Mouse (Mus musculus) limb, embryonic 15.5 days (tissue): ENCODE measurements at regions not wholly inside any gene's neighbourhood (a gene's known extent, or its start where the extent isn't known, plus 50 kb on each side); places are given as distances from the start of the nearest gene placed in this dataset.

ENCODE experiments used
- ATAC-seq: fragments of 200-750 bp; cut with Nextera tagmentation; 2 replicates; pipeline ENCODE4 v1.8.0; 2017; ENCODE audit warnings: low read depth, moderate TSS enrichment; ENCODE audit not compliant: insufficient number of reproducible peaks, low FRiP score, low TSS enrichment
- H3K27ac ChIP-seq: fragments of 300-500 bp; sonication (generic); 2 replicates; pipeline ENCODE4 v1.5.1; 2015; ENCODE audit warnings: moderate library complexity, mild to moderate bottlenecking, inconsistent platforms
- H3K27me3 ChIP-seq: fragments of 300-500 bp; sonication (generic); 2 replicates; pipeline ENCODE4 v1.6.1; 2015; ENCODE audit warnings: inconsistent platforms
- H3K36me3 ChIP-seq: fragments of 300-500 bp; sonication (generic); 2 replicates; pipeline ENCODE4 v1.6.1; 2015; ENCODE audit warnings: inconsistent platforms
- H3K4me1 ChIP-seq: fragments of 300-500 bp; sonication (generic); 2 replicates; pipeline ENCODE4 v1.6.1; 2015; ENCODE audit warnings: inconsistent platforms
- H3K4me2 ChIP-seq: fragments of 300-500 bp; sonication (generic); 2 replicates; pipeline ENCODE4 v1.6.1; 2015; ENCODE audit warnings: mild to moderate bottlenecking, inconsistent platforms
- H3K4me3 ChIP-seq: fragments of 300-500 bp; sonication (generic); 2 replicates; pipeline ENCODE4 v1.5.1; 2015; ENCODE audit warnings: mild to moderate bottlenecking, inconsistent platforms
- H3K9ac ChIP-seq: fragments of 300-500 bp; sonication (generic); 2 replicates; pipeline ENCODE4 v1.6.1; 2015; ENCODE audit warnings: inconsistent platforms
- H3K9me3 ChIP-seq: fragments of 300-500 bp; sonication (generic); 2 replicates; pipeline ENCODE4 v1.6.1; 2016; ENCODE audit warnings: inconsistent platforms
- WGBS: fragments of 180-500 bp; shearing (Covaris S2); methylation state at CpG from one replicate; pipeline ENCODE4 v1.1.7; 2015; 5-methylcytosine and 5-hydroxymethylcytosine counted together

DNA sequence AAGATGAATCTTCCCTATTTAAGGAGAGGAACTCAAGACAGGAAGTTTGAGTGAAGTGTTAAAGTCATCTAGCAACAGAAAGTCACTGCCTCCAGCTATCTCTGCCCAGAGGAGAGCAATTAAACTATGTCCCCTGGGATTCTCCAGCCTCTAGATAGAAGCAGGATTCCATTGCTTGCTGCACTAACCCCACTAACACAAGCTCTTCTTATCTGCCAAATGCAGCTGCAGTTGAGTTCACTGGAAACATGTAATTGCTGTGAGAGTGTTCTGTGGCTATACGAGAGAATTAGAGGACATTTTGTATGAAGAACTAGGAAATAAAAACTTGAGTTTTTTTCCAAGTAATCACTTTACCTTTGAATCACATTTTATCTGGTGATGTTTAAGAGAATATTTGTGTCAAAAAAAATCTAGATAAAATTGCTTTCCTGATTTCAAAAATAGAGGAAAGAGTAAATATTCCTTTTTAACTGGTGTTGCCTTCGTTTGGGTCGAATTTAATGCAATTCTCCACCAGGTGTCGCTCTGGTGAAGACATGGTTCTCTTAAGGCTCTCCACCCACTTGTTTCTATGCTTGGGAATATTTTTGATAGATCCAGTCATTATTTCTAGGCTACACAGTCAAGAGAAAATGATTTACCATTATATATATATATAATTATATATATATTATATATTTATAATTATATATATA lies 121.1 kb upstream of the Bmp2 start:
- H3K9me3 ChIP-seq: no peaks in the 10 kb centered on the region
- no peaks in the 10 kb centered on the region for H3K4me1 ChIP-seq
- no peaks in the 10 kb centered on the region for H3K36me3 ChIP-seq
- ATAC-seq: no peak
- no peaks in the 10 kb centered on the region for H3K27me3 ChIP-seq
- WGBS: 51% methylated on average over 4 of the region's 4 CpGs
- H3K4me2 ChIP-seq: no peak overlapping the region
- no peak overlapping the region for H3K9ac ChIP-seq
- H3K4me3 ChIP-seq: no peak overlapping the region
- H3K27ac ChIP-seq: no peak overlapping the region

DNA sequence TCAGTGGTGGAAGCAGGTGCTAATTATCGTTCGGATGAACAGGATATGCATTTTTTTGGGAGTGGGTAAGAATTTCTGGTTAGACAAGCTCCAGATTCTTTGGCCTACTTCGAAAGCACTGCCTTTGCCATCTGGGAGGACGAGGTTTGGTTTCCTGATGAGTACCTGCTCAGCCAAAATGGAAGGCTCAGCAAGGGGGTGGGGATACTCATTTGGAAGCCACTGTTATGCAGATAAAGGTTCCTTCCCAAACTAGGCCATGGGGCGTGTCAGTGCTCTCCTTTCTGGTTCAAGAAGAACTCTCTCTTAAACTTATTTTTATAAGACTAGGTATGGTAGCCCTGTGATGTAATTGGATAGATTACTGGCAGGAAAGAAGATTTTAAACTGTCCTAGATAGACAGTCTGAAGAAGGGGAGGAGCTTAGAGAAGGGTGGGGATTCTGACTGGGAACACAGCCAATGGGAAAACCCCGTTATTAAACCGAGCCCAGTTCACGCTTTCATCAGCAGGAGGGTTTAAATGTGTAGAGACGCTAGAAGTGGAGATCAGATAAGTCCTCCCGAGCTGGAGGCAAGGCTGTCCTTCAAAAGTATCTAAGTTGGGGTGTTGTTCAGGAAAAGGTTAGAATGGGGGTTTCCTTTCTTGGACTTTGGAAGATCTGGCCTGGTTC lies 119.7 kb upstream of the Bmp2 start:
- H3K4me1 ChIP-seq: peaks cover 3% of the 10 kb centered on the region; the same call in 1 of the 2 replicates
- ATAC-seq: no peak
- WGBS: 70% methylated on average over 10 of the region's 10 CpGs

GRCm38 (mm10) chr2:133436913-133437843 lies 114.8 kb upstream of the Bmp2 start:
- Histone ChIP-seq H3K27me3 (no peaks in the 10 kb centered on the region), H3K9me3 (no peaks in the 10 kb centered on the region), H3K27ac (0 out of 2 replicates have a peak overlapping the region, but pooled peaks have one; percentile 3), H3K4me3 (peak overlapping the region; percentile 21; the same call in 1 of the 2 replicates), H3K4me2 (peak overlapping the region; percentile 29), H3K9ac (no peak overlapping the region), H3K4me1 (peaks cover 8% of the 10 kb centered on the region; the same call in 1 of the 2 replicates), H3K36me3 (no peaks in the 10 kb centered on the region)
- ATAC-seq: no peak
- WGBS: 51% methylated on average over 22 of the region's 22 CpGs

More for the DNA sequence above, 119.7 kb upstream of the Bmp2 start:
- no peaks in the 10 kb centered on the region for H3K27me3 ChIP-seq
- H3K4me3 ChIP-seq: no peak overlapping the region
- H3K36me3 ChIP-seq: no peaks in the 10 kb centered on the region
- H3K27ac ChIP-seq: no peak overlapping the region
- H3K9ac ChIP-seq: no peak overlapping the region
- no peaks in the 10 kb centered on the region for H3K9me3 ChIP-seq
- no peak overlapping the region for H3K4me2 ChIP-seq

DNA sequence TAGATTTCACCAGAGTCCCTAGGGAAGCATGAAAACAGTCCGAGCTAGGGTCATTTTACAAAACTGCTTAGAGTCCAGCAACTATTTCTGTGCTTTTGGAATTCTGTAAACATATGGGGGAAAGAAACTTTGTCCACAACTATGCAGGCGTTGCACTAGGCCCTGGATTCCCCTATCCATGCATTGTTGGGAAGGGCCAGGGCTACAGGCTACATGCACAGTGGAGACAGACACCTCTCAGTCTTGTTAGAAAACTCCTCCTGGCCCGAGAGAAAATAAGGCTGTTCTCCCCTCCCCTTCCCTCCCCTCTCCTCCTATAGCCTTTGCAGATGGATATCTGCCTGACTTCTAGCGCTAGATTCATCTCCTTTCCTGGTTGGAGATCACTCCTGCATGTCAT lies 113.9 kb upstream of the Bmp2 start:
- Histone ChIP-seq H3K36me3 (no peaks in the 10 kb centered on the region), H3K27ac (no peak overlapping the region), H3K9me3 (no peaks in the 10 kb centered on the region), H3K4me1 (peaks cover 8% of the 10 kb centered on the region; the same call in 1 of the 2 replicates), H3K27me3 (no peaks in the 10 kb centered on the region), H3K9ac (no peak overlapping the region), H3K4me3 (no peak overlapping the region), H3K4me2 (0 out of 2 replicates have a peak overlapping the region, but pooled peaks have one; percentile 29)
- ATAC-seq: no peak; the same call in 1 of the 2 replicates
- WGBS: 32% methylated on average over 4 of the region's 4 CpGs

GRCm38 (mm10) chr2:133443024-133443423 lies 108.9 kb upstream of the Bmp2 start:
- Histone ChIP-seq H3K27ac (no peak overlapping the region), H3K4me3 (no peak overlapping the region), H3K36me3 (no peaks in the 10 kb centered on the region), H3K27me3 (no peaks in the 10 kb centered on the region), H3K9me3 (no peaks in the 10 kb centered on the region), H3K4me1 (no peaks in the 10 kb centered on the region), H3K9ac (no peak overlapping the region), H3K4me2 (no peak overlapping the region)
- ATAC-seq: no peak
- 84% methylated on average over 4 of the region's 4 CpGs for WGBS

GRCm38 (mm10) chr2:133443490-133443889 lies 108.5 kb upstream of the Bmp2 start:
- Histone ChIP-seq H3K4me2 (no peak overlapping the region), H3K36me3 (no peaks in the 10 kb centered on the region), H3K27me3 (no peaks in the 10 kb centered on the region), H3K27ac (no peak overlapping the region), H3K4me1 (no peaks in the 10 kb centered on the region), H3K9ac (no peak overlapping the region), H3K9me3 (no peaks in the 10 kb centered on the region), H3K4me3 (no peak overlapping the region)
- 58% methylated on average over 2 of the region's 2 CpGs for WGBS
- ATAC-seq: no peak

GRCm38 (mm10) chr2:133452947-133453346 lies 99.0 kb upstream of the Bmp2 start:
- no peaks in the 10 kb centered on the region for H3K4me1 ChIP-seq
- H3K27me3 ChIP-seq: no peaks in the 10 kb centered on the region
- ATAC-seq: no peak
- no peak overlapping the region for H3K9ac ChIP-seq
- H3K36me3 ChIP-seq: no peaks in the 10 kb centered on the region
- no peak overlapping the region for H3K4me2 ChIP-seq
- no peaks in the 10 kb centered on the region for H3K9me3 ChIP-seq
- no peak overlapping the region for H3K4me3 ChIP-seq
- 90% methylated on average over 6 of the region's 6 CpGs for WGBS
- no peak overlapping the region for H3K27ac ChIP-seq

DNA sequence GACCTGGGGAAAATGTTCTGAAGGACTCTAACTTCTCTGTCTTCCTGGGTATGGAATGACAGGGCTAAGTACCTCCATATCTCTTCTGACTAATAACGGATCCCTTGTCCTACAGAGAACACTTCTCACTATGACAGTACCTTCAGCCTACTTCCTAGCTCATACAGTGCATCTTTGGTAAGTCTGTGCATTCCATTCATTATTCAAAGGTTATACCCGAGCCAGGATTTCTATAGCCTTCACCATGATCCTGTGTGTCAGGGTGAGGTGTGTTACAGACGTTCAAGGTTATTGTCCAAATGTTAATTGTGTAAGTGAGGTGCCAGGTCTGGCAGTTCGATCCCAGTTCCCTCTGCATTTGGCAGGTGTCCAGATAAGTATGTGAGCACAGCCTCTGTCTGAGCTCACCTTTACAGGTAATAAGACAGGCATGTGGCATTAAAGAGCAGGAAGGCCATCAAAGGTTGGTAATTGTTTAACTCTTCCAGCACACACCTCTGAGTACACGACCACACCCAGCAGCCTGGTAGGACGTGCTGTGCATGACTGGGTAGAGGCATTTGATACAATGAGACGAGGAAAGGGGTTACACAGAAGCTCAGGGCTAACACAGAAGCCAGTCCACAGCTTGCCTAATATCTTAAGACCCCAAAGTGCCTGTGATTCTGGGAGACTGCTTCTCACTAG lies 96.3 kb upstream of the Bmp2 start:
- H3K4me3 ChIP-seq: no peak overlapping the region
- H3K9me3 ChIP-seq: no peaks in the 10 kb centered on the region
- H3K36me3 ChIP-seq: no peaks in the 10 kb centered on the region
- no peak for ATAC-seq
- H3K9ac ChIP-seq: no peak overlapping the region
- WGBS: 67% methylated on average over 7 of the region's 7 CpGs
- no peak overlapping the region for H3K27ac ChIP-seq
- H3K27me3 ChIP-seq: no peaks in the 10 kb centered on the region
- no peaks in the 10 kb centered on the region for H3K4me1 ChIP-seq
- H3K4me2 ChIP-seq: no peak overlapping the region

DNA sequence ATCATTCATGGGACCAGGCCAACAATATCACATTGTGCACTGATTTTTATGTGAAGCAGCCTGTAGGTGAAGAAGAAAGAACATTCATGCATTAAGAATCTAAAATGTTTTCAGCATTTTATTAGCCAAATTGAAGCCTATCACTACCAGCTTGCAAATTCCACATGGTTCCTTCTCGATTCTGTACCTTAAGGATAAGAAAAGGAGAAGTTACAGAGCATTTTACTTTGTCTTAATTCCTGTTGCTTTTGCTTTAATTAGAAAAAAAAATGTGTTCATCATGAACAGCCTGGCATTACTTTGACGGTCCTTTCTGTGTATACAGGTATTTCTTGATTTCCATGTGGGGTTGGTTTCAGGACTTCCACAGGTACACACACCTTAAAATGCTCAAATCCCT lies 95.2 kb upstream of the Bmp2 start:
- no peak overlapping the region for H3K27ac ChIP-seq
- H3K4me2 ChIP-seq: no peak overlapping the region
- no peaks in the 10 kb centered on the region for H3K9me3 ChIP-seq
- no peaks in the 10 kb centered on the region for H3K27me3 ChIP-seq
- no peak overlapping the region for H3K9ac ChIP-seq
- no peaks in the 10 kb centered on the region for H3K36me3 ChIP-seq
- 71% methylated on average over 2 of the region's 2 CpGs for WGBS
- H3K4me3 ChIP-seq: no peak overlapping the region
- no peak for ATAC-seq
- H3K4me1 ChIP-seq: no peaks in the 10 kb centered on the region

- no peak overlapping the region for H3K27ac ChIP-seq
- H3K4me3 ChIP-seq: no peak overlapping the region
- no peak overlapping the region for H3K9ac ChIP-seq
- no peak for ATAC-seq
- H3K4me1 ChIP-seq: no peaks in the 10 kb centered on the region
- H3K9me3 ChIP-seq: no peaks in the 10 kb centered on the region
- no peaks in the 10 kb centered on the region for H3K36me3 ChIP-seq
- 56% methylated on average over 2 of the region's 2 CpGs for WGBS
- H3K4me2 ChIP-seq: no peak overlapping the region
- H3K27me3 ChIP-seq: no peaks in the 10 kb centered on the region
These were observed 93.2 kb upstream of the Bmp2 start for GRCm38 (mm10) chr2:133458735-133459134.

DNA sequence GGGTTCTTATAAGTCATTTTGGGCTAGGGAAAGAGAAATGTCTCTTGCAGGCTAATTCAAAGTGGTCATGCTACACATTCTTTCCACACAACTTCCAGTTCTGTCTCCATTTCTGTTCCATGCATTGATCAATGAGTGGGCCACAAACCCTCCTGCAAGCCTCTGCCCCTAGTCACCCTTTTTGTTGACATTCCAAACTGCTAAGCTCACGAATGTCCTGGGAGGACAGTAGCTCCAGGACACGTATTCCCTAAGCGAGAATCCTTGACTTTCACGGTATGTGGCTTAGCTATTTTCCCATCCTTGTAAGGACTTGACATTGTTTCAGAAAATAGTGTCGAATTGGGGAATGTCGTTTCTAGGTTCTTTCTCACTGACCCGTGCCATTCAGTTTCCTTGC lies 91.1 kb upstream of the Bmp2 start:
- WGBS: 72% methylated on average over 7 of the region's 7 CpGs
- Histone ChIP-seq H3K27ac (no peak overlapping the region), H3K4me3 (no peak overlapping the region), H3K4me2 (no peak overlapping the region), H3K27me3 (no peaks in the 10 kb centered on the region), H3K4me1 (no peaks in the 10 kb centered on the region), H3K36me3 (no peaks in the 10 kb centered on the region), H3K9me3 (no peaks in the 10 kb centered on the region), H3K9ac (no peak overlapping the region)
- no peak for ATAC-seq
